Mouse (Mus musculus) spleen, adult 2 months (tissue): ENCODE measurements around the gene Rtn4. TPM values are rescaled to one million over a fixed set of nuclear protein-coding genes. Genes with fewer than 3 reads are reported as not detected.

Experiments used
- DNase-seq, 2 experiments: peaks; one replicate each; pipeline versions ENCODE4 v3.0.0 to v3.0.0-alpha.2; 2012 to 2021; ENCODE audit warnings: low spot score in 2 of 2, low read depth in 1 of 2
- H3K27ac ChIP-seq: fragments of 200-500 bp; 2 replicates; pipeline ENCODE4 v1.5.1; 2012; ENCODE audit warnings: low read length, inconsistent platforms; ENCODE audit not compliant: insufficient read depth
- H3K27me3 ChIP-seq: fragments of 200-500 bp; 2 replicates; pipeline ENCODE4 v1.6.1; 2012; ENCODE audit warnings: mild to moderate bottlenecking, moderate library complexity, low read length, inconsistent platforms; ENCODE audit not compliant: control insufficient read depth, insufficient read depth
- H3K36me3 ChIP-seq: fragments of 200-500 bp; 2 replicates; pipeline ENCODE4 v1.6.1; 2012; ENCODE audit warnings: mild to moderate bottlenecking, low read length, inconsistent platforms; ENCODE audit not compliant: control insufficient read depth, insufficient read depth
- H3K4me1 ChIP-seq: fragments of 200-500 bp; 2 replicates; pipeline ENCODE4 v1.6.1; 2011; ENCODE audit warnings: inconsistent platforms; ENCODE audit not compliant: control insufficient read depth, insufficient read depth, insufficient read length
- H3K4me3 ChIP-seq: fragments of 200-500 bp; 2 replicates; pipeline ENCODE4 v1.5.1; 2011; ENCODE audit warnings: mild to moderate bottlenecking, inconsistent platforms; ENCODE audit not compliant: insufficient read depth, insufficient read length; ENCODE audit errors: extremely low read depth
- CTCF ChIP-seq: fragments of 200-500 bp; IDR thresholded peaks from 2 replicates; pipeline ENCODE4 v1.5.1; 2011; ENCODE audit warnings: mild to moderate bottlenecking, inconsistent platforms; ENCODE audit not compliant: insufficient read depth, insufficient read length, insufficient replicate concordance; ENCODE audit errors: extremely low read depth
- POLR2A ChIP-seq: fragments of 200-500 bp; IDR thresholded peaks from 2 replicates; pipeline ENCODE4 v1.6.1; 2011; ENCODE audit warnings: low read depth, low read length, inconsistent platforms
- WGBS: fragments of 180-500 bp; shearing (Covaris S2); methylation state at CpG from one replicate; pipeline ENCODE4 v1.1.7; 2018; 5-methylcytosine and 5-hydroxymethylcytosine counted together
- polyA plus RNA-seq: library from polyadenylated mRNA; depleted of rRNA; stranded (reverse); fragments of >200 nt; gene quantifications from 2 replicates; pipeline ENCODE4 v1.2.3, GENCODE M21; 2012

The Rtn4 gene
- polyA plus RNA-seq, 1 experiment = 41.9 TPM

GRCm38 (mm10) chr11:29758617-29759016, 65.9 kb downstream of the Rtn4 start:
- Histone ChIP-seq H3K27ac (no peak overlapping the region), H3K27me3 (no peaks in the 10 kb centered on the region), H3K4me1 (no peaks in the 10 kb centered on the region), H3K36me3 (no peaks in the 10 kb centered on the region), H3K4me3 (no peak overlapping the region)
- DNase-seq = no peak
- WGBS = 93% methylated on average over 5 of the region's 5 CpGs
- TF ChIP-seq CTCF (no peak), POLR2A (no peak)

DNA sequence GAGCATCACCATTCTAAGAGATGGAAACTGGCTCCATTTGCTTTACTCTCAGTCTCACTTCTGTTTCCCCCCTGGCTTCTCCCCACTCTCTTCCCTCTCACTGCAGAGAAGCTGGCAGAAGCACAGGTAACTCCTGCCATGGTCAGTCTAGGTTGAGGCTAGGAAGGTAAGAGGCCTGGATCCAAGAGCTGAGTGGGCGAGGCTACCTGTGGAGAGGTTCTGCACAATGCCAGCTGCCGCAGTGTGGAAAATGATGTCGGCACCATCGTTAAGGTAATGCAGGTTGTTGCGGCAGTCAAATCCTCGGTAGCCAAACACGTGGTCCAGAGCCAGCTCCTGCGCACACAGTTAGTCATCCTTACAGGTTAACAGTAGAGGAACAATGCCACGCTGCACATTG, 68.6 kb downstream of the Rtn4 start:
- no peak for DNase-seq
- no peak overlapping the region for H3K27ac ChIP-seq
- H3K4me3 ChIP-seq = no peak overlapping the region
- no peaks in the 10 kb centered on the region for H3K36me3 ChIP-seq
- TF ChIP-seq CTCF = no peak
- no peak for TF ChIP-seq POLR2A
- WGBS = 91% methylated on average over 9 of the region's 9 CpGs
- H3K4me1 ChIP-seq = no peaks in the 10 kb centered on the region
- no peaks in the 10 kb centered on the region for H3K27me3 ChIP-seq

- Histone ChIP-seq H3K4me3 (no peak overlapping the region), H3K27me3 (no peaks in the 10 kb centered on the region), H3K27ac (no peak overlapping the region), H3K36me3 (no peaks in the 10 kb centered on the region), H3K4me1 (no peaks in the 10 kb centered on the region)
- no peak for DNase-seq
- WGBS = 91% methylated on average over 1 of the region's 1 CpGs
- TF ChIP-seq CTCF (no peak), POLR2A (no peak)
Observed at GRCm38 (mm10) chr11:29762768-29763167, 70.0 kb downstream of the Rtn4 start.

DNA sequence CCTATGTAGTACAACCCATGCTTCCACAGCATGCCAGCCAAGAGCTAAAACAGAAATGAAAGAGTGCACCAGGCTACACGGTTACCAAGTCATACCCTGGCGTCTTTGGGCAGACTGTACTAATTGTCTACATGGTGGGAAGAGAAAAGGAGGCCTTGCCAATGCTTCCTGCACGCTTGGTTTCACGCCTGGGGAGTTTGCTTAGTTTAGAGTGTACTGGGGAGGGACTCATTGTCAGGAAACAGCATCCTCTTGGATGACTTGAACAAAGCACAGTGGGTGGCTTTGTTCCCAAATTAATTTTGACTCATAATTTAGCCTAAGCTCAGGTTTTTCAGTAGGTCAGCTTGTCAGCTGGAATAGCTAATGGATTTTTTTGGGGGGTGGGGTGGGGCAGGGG, 72.3 kb downstream of the Rtn4 start:
- no peaks in the 10 kb centered on the region for H3K4me1 ChIP-seq
- H3K4me3 ChIP-seq = no peak overlapping the region
- H3K27ac ChIP-seq = no peak overlapping the region
- no peaks in the 10 kb centered on the region for H3K27me3 ChIP-seq
- no peak for DNase-seq
- TF ChIP-seq CTCF (no peak), POLR2A (no peak)
- H3K36me3 ChIP-seq = no peaks in the 10 kb centered on the region
- 79% methylated on average over 4 of the region's 4 CpGs for WGBS

DNA sequence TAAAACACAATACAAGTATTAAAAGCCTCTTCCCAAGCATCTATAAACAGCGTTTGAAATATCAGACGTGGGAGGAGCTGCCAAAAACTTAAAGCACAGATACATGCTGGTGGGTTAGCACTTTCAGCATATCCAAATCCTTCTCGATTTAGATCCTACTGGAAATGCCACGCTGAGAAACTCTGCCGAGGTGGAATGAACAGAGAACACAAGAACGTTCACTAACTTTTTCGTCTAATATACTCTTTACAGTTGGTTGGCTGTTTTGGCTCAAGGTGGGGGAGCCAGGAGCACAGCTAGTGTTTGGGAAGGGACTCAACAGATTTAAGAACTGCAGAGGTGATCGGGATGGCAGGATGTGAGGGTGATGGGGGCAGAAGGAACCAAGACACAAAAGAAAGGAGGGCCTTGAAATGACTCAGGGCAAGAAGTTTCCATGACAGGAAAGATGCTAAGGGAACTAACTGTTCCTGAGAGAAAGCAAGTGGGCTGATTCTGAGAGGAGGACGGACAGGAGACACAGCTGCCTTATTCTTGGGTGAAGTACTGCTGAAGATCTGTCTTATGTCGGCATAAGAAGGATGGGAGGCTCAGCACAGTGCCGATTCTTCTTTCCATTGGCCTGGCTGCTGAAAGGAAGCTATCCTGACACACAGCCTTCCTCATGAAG, 73.7 kb downstream of the Rtn4 start:
- Histone ChIP-seq H3K27ac (no peak overlapping the region), H3K36me3 (no peaks in the 10 kb centered on the region), H3K27me3 (no peaks in the 10 kb centered on the region), H3K4me1 (no peaks in the 10 kb centered on the region), H3K4me3 (no peak overlapping the region)
- no peak for DNase-seq
- whole genome bisulfite sequencing = 79% methylated on average over 11 of the region's 11 CpGs
- TF ChIP-seq POLR2A (no peak), CTCF (no peak)

DNA sequence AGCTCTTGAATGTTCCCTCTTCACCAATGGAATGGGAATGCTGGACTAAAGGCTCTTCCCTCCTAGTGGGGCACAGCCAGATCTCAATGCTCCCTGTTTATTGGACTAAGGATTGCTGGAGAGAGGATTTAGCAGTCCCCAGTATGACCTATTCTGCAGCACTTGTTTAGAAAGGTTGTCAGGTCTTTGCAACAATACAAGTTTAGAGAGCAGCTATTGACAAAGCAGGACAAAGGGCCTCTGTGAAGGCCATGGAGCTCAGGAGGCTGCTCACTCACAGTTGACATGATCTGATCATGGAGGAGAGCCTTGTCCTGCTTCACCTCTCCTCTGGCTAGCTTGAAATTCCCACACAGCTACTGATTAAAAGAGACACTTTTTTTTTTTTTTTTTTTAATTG, 75.8 kb downstream of the Rtn4 start:
- DNase-seq = no peak
- TF ChIP-seq CTCF (no peak), POLR2A (no peak)
- no peak overlapping the region for H3K27ac ChIP-seq
- no peaks in the 10 kb centered on the region for H3K36me3 ChIP-seq
- no peak overlapping the region for H3K4me3 ChIP-seq
- no peaks in the 10 kb centered on the region for H3K27me3 ChIP-seq
- H3K4me1 ChIP-seq = no peaks in the 10 kb centered on the region

DNA sequence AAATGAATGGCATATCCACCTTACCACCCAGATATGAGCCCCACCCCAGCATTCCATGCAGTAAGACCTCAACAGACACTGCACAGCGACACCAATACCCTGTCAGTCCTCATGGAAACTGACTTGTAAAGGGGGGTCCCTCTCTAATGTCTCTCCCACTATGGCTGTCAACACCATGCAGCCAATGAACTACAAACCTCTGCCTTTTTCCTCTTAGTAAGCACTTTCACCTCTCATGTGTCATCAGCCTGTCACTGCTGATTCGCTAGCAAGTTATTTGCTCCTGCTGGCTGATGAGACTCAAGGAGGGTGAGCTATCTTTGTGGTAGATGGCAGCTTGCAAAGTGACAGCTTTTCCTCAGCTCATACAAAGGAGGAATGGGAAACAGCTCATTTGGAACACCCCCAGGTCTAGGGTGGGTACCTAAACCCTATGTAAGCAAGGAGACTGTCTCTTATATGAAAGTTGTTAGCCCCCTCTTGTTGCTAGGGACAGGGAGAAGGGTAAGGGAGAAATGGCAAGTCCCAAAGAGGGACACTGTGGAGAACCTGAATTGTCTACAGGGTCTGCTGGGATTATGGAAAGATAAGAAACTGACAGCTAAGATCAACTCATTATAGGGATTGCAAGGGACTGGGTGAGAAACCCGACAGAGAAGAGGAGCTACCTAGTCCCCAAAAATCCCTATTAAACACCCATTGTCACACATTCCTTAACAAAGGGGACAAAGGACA, 78.1 kb downstream of the Rtn4 start:
- no peak for TF ChIP-seq POLR2A
- no peak for TF ChIP-seq CTCF
- DNase-seq = no peak
- H3K4me3 ChIP-seq = no peak overlapping the region
- no peaks in the 10 kb centered on the region; the same call in 1 of the 2 replicates for H3K4me1 ChIP-seq
- 88% methylated on average over 3 of the region's 3 CpGs for WGBS
- H3K27ac ChIP-seq = no peak overlapping the region
- no peaks in the 10 kb centered on the region for H3K27me3 ChIP-seq
- no peaks in the 10 kb centered on the region for H3K36me3 ChIP-seq
